Mouse (Mus musculus): Measurements from ENCODE around the gene Fn3k. TPM values are rescaled to one million over a fixed set of nuclear protein-coding genes. Genes with fewer than 3 reads are reported as not detected.

Gene Fn3k
- total RNA-seq, 1 experiment, result 0.18 TPM

DNA sequence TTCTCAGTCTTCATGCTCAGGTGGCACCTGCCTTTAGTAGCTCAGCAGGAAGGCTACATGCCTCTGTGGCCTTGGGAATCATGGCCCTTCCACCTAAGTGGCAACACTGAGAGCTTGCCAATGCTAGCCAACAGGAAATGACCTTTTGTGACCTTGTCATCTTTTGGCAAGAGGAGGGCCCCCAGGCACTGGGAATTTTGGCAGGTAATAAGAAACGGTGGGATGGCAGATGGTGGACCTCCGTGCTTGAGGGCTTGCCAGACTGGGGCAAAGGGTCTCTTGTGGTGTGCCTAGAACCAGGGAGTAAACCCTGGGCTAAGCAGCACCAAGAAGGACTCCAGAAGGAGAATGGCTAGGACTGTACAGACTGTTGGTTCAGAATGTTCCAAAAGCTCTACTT, 7.4 kb downstream of the Fn3k start:
- no peak for DNase-seq (ENCODE audit: low read depth, low spot score)
- H3K9me3 ChIP-seq (ENCODE audit: control insufficient read depth, insufficient read depth, low read depth, low read length), result no peaks in the 10 kb centered on the region
- H3K27ac ChIP-seq (ENCODE audit: insufficient read depth, low read depth, low read length, poor library complexity, severe bottlenecking), result no peak overlapping the region
- no peaks in the 10 kb centered on the region for H3K36me3 ChIP-seq (ENCODE audit: control insufficient read depth, insufficient read depth, low read length, poor library complexity, severe bottlenecking)
- no peak for TF ChIP-seq ZC3H11A (IDR thresholded peaks at IDR 0.05; ENCODE audit: borderline replicate concordance, low read depth, low read length)
- no peak for TF ChIP-seq MAFK (IDR thresholded peaks at IDR 0.05; ENCODE audit: insufficient read depth, low read depth, low read length)
- TF ChIP-seq CHD2 (IDR thresholded peaks at IDR 0.05; ENCODE audit: low read depth, low read length), result no peak
- TF ChIP-seq HCFC1 (IDR thresholded peaks at IDR 0.05; ENCODE audit: borderline replicate concordance, insufficient read depth, low read length), result no peak
- TF ChIP-seq ZNF384 (IDR thresholded peaks at IDR 0.05; ENCODE audit: low read depth, low read length), result no peak
- 0 out of 4 replicates have a peak, but pooled peaks cover 0 to 2% of the 10 kb centered on the region in 2 experiments for H3K4me1 ChIP-seq (ENCODE audit: control insufficient read depth in 2 of 2, insufficient read depth in 2 of 2, low read length in 2 of 2, poor library complexity in 1 of 2)
- in situ Hi-C loops (cut with MboI; ENCODE audit: low sequenced_read_pairs in 2 of 2, unreplicated experiment in 2 of 2), result no loop called here
- no peak overlapping the region for H3K9ac ChIP-seq (ENCODE audit: insufficient read depth, low read depth, low read length, poor library complexity, severe bottlenecking)
- no peak overlapping the region for H3K4me3 ChIP-seq (ENCODE audit: insufficient read depth in 1 of 2, low read depth in 1 of 2, low read length in 2 of 2, poor library complexity in 1 of 2, severe bottlenecking in 1 of 2)

DNA sequence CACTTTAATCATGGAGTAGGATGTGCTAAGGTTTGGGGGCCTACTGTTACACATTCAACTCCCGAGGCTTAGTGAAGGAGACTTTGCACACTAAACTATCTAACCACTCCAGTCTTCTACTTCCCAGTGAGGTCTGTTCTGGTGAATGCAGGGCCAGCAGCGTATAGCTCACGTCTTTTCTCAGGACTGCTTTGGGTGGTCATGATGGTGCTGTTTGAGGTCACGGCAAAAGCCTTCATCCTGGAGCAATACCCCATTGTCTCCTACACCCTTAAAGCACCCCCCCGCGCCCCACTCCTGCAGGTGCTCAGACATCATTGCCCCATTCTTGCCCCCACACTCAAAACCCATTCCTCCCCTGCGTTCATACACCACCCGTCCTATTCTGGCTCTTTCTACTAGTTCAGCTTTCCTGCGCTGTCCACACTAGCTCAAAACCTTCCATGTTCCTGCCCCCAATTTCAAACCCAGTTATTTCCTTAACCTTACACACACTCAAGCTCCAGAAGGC, 16.6 kb downstream of the Fn3k start:
- Histone ChIP-seq H3K27ac (ENCODE audit: insufficient read depth, low read depth, low read length, poor library complexity, severe bottlenecking) (no peak overlapping the region), H3K4me3 (ENCODE audit: insufficient read depth in 1 of 2, low read depth in 1 of 2, low read length in 2 of 2, poor library complexity in 1 of 2, severe bottlenecking in 1 of 2) (peak overlapping the region; percentile 87 to 99; a peak in 3 of 4 replicates), H3K9ac (ENCODE audit: insufficient read depth, low read depth, low read length, poor library complexity, severe bottlenecking) (no peak overlapping the region), H3K4me1 (ENCODE audit: control insufficient read depth in 2 of 2, insufficient read depth in 2 of 2, low read length in 2 of 2, poor library complexity in 1 of 2) (peaks cover 2 to 4% of the 10 kb centered on the region in 2 experiments; a peak in 3 of 4 replicates), H3K9me3 (ENCODE audit: control insufficient read depth, insufficient read depth, low read depth, low read length) (no peaks in the 10 kb centered on the region), H3K36me3 (ENCODE audit: control insufficient read depth, insufficient read depth, low read length, poor library complexity, severe bottlenecking) (peaks cover 5% of the 10 kb centered on the region; the same call in 1 of the 2 replicates)
- in situ Hi-C loops (cut with MboI; ENCODE audit: low sequenced_read_pairs in 2 of 2, unreplicated experiment in 2 of 2), result no loop called here
- no peak for DNase-seq (ENCODE audit: low read depth, low spot score)
- TF ChIP-seq HCFC1 (IDR thresholded peaks at IDR 0.05; ENCODE audit: borderline replicate concordance, insufficient read depth, low read length) (no peak), ZC3H11A (IDR thresholded peaks at IDR 0.05; ENCODE audit: borderline replicate concordance, low read depth, low read length) (no peak), MAFK (IDR thresholded peaks at IDR 0.05; ENCODE audit: insufficient read depth, low read depth, low read length) (no peak), CHD2 (IDR thresholded peaks at IDR 0.05; ENCODE audit: low read depth, low read length) (no peak), ZNF384 (IDR thresholded peaks at IDR 0.05; ENCODE audit: low read depth, low read length) (no peak)

GRCm38 (mm10) chr11:121451753-121452635, 17.3 kb downstream of the Fn3k start, which contains the start of gene Tbcd:
Gene Tbcd, plus strand, starts transcription at chr11:121451949.
- peak within 1 kb of the TSS; percentile 87 to 99 for H3K4me3 ChIP-seq (ENCODE audit: insufficient read depth in 1 of 2, low read depth in 1 of 2, low read length in 2 of 2, poor library complexity in 1 of 2, severe bottlenecking in 1 of 2)
- H3K4me1 ChIP-seq (ENCODE audit: control insufficient read depth in 2 of 2, insufficient read depth in 2 of 2, low read length in 2 of 2, poor library complexity in 1 of 2), result peaks cover 2 to 4% of the 10 kb centered on the region in 2 experiments; a peak in 3 of 4 replicates
- no peak within 1 kb of the TSS; the same call in 1 of the 2 replicates for H3K27ac ChIP-seq (ENCODE audit: insufficient read depth, low read depth, low read length, poor library complexity, severe bottlenecking)
- H3K9ac ChIP-seq (ENCODE audit: insufficient read depth, low read depth, low read length, poor library complexity, severe bottlenecking), result peak within 1 kb of the TSS; percentile 81
- H3K9me3 ChIP-seq (ENCODE audit: control insufficient read depth, insufficient read depth, low read depth, low read length), result no peaks in the 10 kb centered on the region
- peak; percentile 94 for DNase-seq (ENCODE audit: low read depth, low spot score)
- in situ Hi-C loops (cut with MboI; ENCODE audit: low sequenced_read_pairs in 2 of 2, unreplicated experiment in 2 of 2), result no loop called here
- H3K36me3 ChIP-seq (ENCODE audit: control insufficient read depth, insufficient read depth, low read length, poor library complexity, severe bottlenecking), result peaks cover 5% of the 10 kb centered on the region; the same call in 1 of the 2 replicates
- TF ChIP-seq ZNF384 (IDR thresholded peaks at IDR 0.05; ENCODE audit: low read depth, low read length) (no peak), HCFC1 (IDR thresholded peaks at IDR 0.05; ENCODE audit: borderline replicate concordance, insufficient read depth, low read length) (peak; percentile 79), ZC3H11A (IDR thresholded peaks at IDR 0.05; ENCODE audit: borderline replicate concordance, low read depth, low read length) (no peak), CHD2 (IDR thresholded peaks at IDR 0.05; ENCODE audit: low read depth, low read length) (peak; percentile 74; the same call in 1 of the 2 replicates), MAFK (IDR thresholded peaks at IDR 0.05; ENCODE audit: insufficient read depth, low read depth, low read length) (0 out of 2 replicates have a peak, but pooled peaks have one; percentile 13)

- Histone ChIP-seq H3K36me3 (ENCODE audit: control insufficient read depth, insufficient read depth, low read length, poor library complexity, severe bottlenecking) (peaks cover 16% of the 10 kb centered on the region), H3K9me3 (ENCODE audit: control insufficient read depth, insufficient read depth, low read depth, low read length) (no peaks in the 10 kb centered on the region), H3K9ac (ENCODE audit: insufficient read depth, low read depth, low read length, poor library complexity, severe bottlenecking) (no peak overlapping the region), H3K27ac (ENCODE audit: insufficient read depth, low read depth, low read length, poor library complexity, severe bottlenecking) (no peak overlapping the region), H3K4me1 (ENCODE audit: control insufficient read depth in 2 of 2, insufficient read depth in 2 of 2, low read length in 2 of 2, poor library complexity in 1 of 2) (peaks cover 0 to under 1% of the 10 kb centered on the region in 2 experiments; a peak in 1 of 4 replicates), H3K4me3 (ENCODE audit: insufficient read depth in 1 of 2, low read depth in 1 of 2, low read length in 2 of 2, poor library complexity in 1 of 2, severe bottlenecking in 1 of 2) (no peak overlapping the region)
- DNase-seq (ENCODE audit: low read depth, low spot score), result no peak
- TF ChIP-seq HCFC1 (IDR thresholded peaks at IDR 0.05; ENCODE audit: borderline replicate concordance, insufficient read depth, low read length) (no peak), MAFK (IDR thresholded peaks at IDR 0.05; ENCODE audit: insufficient read depth, low read depth, low read length) (peak; percentile 92)
- in situ Hi-C loops (cut with MboI; ENCODE audit: low sequenced_read_pairs in 2 of 2, unreplicated experiment in 2 of 2), result no loop called here
Observed at GRCm38 (mm10) chr11:121457874-121458273, 23.2 kb downstream of the Fn3k start.
